Mouse (Mus musculus): Measurements from ENCODE around the gene Ift172. TPM values are rescaled to one million over a fixed set of nuclear protein-coding genes. Genes with fewer than 3 reads are reported as not detected.

Ift172 gene
- total and polyA plus RNA-seq, 2 experiments from 2014 or later = 16.5 to 28.2 TPM

GRCm38 (mm10) chr5:31294964-31295605, 4.2 kb upstream of the Ift172 start:
- Histone ChIP-seq H3K4me3 (ENCODE audit: low read depth, low read length) (peak overlapping the region; percentile 93), H3K9me3 (ENCODE audit: low read length) (no peaks in the 10 kb centered on the region), H3K4me1 (ENCODE audit: insufficient read depth, low read length) (peaks cover 15% of the 10 kb centered on the region; the same call in 1 of the 2 replicates), H3K27me3 (ENCODE audit: insufficient read depth, low read length) (no peaks in the 10 kb centered on the region), H3K9ac (replicated peaks; ENCODE audit: low read length, poor library complexity, severe bottlenecking) (peak overlapping the region; percentile 95), H3K4me2 (ENCODE audit: low read depth, low read length, poor library complexity, severe bottlenecking) (peak overlapping the region; percentile 92), H3K27ac (ENCODE audit: low read depth, low read length) (peak overlapping the region; percentile 82), H3K36me3 (ENCODE audit: insufficient read depth, low read length) (peaks cover 5% of the 10 kb centered on the region; the same call in 1 of the 2 replicates)
- peak; percentile 32 for TF ChIP-seq CTCF (IDR thresholded peaks at IDR 0.05)
- WGBS = 5% methylated on average over 29 of the region's 29 CpGs
- DNase-seq (ENCODE audit: low spot score) = peak; percentile 4
- peak; percentile 22; the same call in 1 of the 2 replicates for ATAC-seq (ENCODE audit: low FRiP score)

- Histone ChIP-seq H3K9me3 (ENCODE audit: low read length) (no peaks in the 10 kb centered on the region), H3K4me2 (ENCODE audit: low read depth, low read length, poor library complexity, severe bottlenecking) (peak overlapping the region; percentile 81), H3K36me3 (ENCODE audit: insufficient read depth, low read length) (peaks cover 9% of the 10 kb centered on the region), H3K4me1 (ENCODE audit: insufficient read depth, low read length) (peaks cover 15% of the 10 kb centered on the region; the same call in 1 of the 2 replicates), H3K27ac (ENCODE audit: low read depth, low read length) (peak overlapping the region; percentile 55; the same call in 1 of the 2 replicates), H3K9ac (replicated peaks; ENCODE audit: low read length, poor library complexity, severe bottlenecking) (no peak overlapping the region), H3K4me3 (ENCODE audit: low read depth, low read length) (peak overlapping the region; percentile 39), H3K27me3 (ENCODE audit: insufficient read depth, low read length) (no peaks in the 10 kb centered on the region)
- ATAC-seq (ENCODE audit: low FRiP score) (no peak), DNase-seq (ENCODE audit: low spot score) (no peak)
- 3% methylated on average over 9 of the region's 9 CpGs for WGBS
- no peak for TF ChIP-seq CTCF (IDR thresholded peaks at IDR 0.05)
Observed at GRCm38 (mm10) chr5:31291361-31291688, 409 bp upstream of the Ift172 start.

- Histone ChIP-seq H3K4me2 (ENCODE audit: low read depth, low read length, poor library complexity, severe bottlenecking) (peak overlapping the region; percentile 81), H3K4me3 (ENCODE audit: low read depth, low read length) (no peak overlapping the region), H3K4me1 (ENCODE audit: insufficient read depth, low read length) (peaks cover 15% of the 10 kb centered on the region; the same call in 1 of the 2 replicates), H3K9me3 (ENCODE audit: low read length) (no peaks in the 10 kb centered on the region), H3K27ac (ENCODE audit: low read depth, low read length) (no peak overlapping the region), H3K27me3 (ENCODE audit: insufficient read depth, low read length) (no peaks in the 10 kb centered on the region), H3K36me3 (ENCODE audit: insufficient read depth, low read length) (peaks cover 25% of the 10 kb centered on the region), H3K9ac (replicated peaks; ENCODE audit: low read length, poor library complexity, severe bottlenecking) (no peak overlapping the region)
- TF ChIP-seq CTCF (IDR thresholded peaks at IDR 0.05) = no peak
- 81% methylated on average over 3 of the region's 3 CpGs for WGBS
- ATAC-seq (ENCODE audit: low FRiP score) = no peak
- no peak for DNase-seq (ENCODE audit: low spot score)
Observed at GRCm38 (mm10) chr5:31289626-31290230, 1.2 kb downstream of the Ift172 start.

DNA sequence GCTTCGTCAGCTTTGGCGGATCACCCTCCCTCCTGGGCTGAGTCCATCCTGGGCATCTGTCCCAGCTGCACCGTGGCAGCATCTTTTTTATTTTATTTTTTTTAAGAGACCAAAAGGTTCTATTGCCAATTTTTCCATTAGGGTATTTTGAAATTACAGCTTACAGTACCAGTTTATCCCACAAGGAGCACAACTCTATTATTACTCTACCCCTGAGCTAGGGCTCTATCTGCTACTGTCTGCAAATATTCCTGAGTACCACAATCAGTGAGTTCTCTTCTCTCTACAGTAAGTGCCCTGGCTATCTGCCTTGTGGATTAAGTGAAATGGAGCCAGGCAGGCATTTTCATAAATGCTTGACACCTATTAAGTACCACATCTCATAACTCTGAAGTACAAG, 2.3 kb downstream of the Ift172 start:
- Histone ChIP-seq H3K4me2 (ENCODE audit: low read depth, low read length, poor library complexity, severe bottlenecking) (no peak overlapping the region), H3K9me3 (ENCODE audit: low read length) (no peaks in the 10 kb centered on the region), H3K9ac (replicated peaks; ENCODE audit: low read length, poor library complexity, severe bottlenecking) (no peak overlapping the region), H3K27ac (ENCODE audit: low read depth, low read length) (no peak overlapping the region), H3K4me3 (ENCODE audit: low read depth, low read length) (no peak overlapping the region), H3K36me3 (ENCODE audit: insufficient read depth, low read length) (peaks cover 32% of the 10 kb centered on the region), H3K27me3 (ENCODE audit: insufficient read depth, low read length) (no peaks in the 10 kb centered on the region), H3K4me1 (ENCODE audit: insufficient read depth, low read length) (peaks cover 7% of the 10 kb centered on the region; the same call in 1 of the 2 replicates)
- DNase-seq (ENCODE audit: low spot score) (no peak), ATAC-seq (ENCODE audit: low FRiP score) (no peak)
- TF ChIP-seq CTCF (IDR thresholded peaks at IDR 0.05) = peak; percentile 16; the same call in 1 of the 2 replicates
- 85% methylated on average over 3 of the region's 3 CpGs for WGBS

DNA sequence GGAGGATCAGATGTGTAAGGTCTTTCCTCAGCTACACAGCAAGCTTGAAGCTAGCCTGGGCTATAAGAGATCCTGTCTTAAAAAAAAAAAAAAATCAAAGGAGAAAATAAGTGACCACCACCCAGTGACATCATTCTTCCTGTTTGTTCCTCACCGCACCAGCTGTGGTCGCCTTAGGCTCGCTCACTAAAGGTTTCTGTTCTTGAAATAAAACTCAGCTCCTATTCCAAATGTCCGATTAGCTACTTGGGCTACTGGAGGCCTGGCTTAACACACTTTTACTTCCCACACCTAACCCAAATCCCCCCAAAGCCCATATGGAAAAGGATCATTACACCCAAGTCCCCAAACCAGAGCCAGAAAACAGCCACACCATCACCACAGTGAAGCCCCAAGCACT, 2.7 kb downstream of the Ift172 start:
- Histone ChIP-seq H3K9ac (replicated peaks; ENCODE audit: low read length, poor library complexity, severe bottlenecking) (no peak overlapping the region), H3K9me3 (ENCODE audit: low read length) (no peaks in the 10 kb centered on the region), H3K27me3 (ENCODE audit: insufficient read depth, low read length) (no peaks in the 10 kb centered on the region), H3K36me3 (ENCODE audit: insufficient read depth, low read length) (peaks cover 36% of the 10 kb centered on the region), H3K4me3 (ENCODE audit: low read depth, low read length) (no peak overlapping the region), H3K27ac (ENCODE audit: low read depth, low read length) (no peak overlapping the region), H3K4me1 (ENCODE audit: insufficient read depth, low read length) (peaks cover 7% of the 10 kb centered on the region; the same call in 1 of the 2 replicates), H3K4me2 (ENCODE audit: low read depth, low read length, poor library complexity, severe bottlenecking) (no peak overlapping the region)
- no peak for TF ChIP-seq CTCF (IDR thresholded peaks at IDR 0.05)
- ATAC-seq (ENCODE audit: low FRiP score) (no peak), DNase-seq (ENCODE audit: low spot score) (no peak)
- WGBS = 82% methylated on average over 4 of the region's 4 CpGs

Data from midbrain, postnatal 0 days (tissue).